Mouse (Mus musculus) heart, embryonic 11.5 days (tissue): ENCODE measurements around the gene Tanc1. TPM values are rescaled to one million over a fixed set of nuclear protein-coding genes. Genes with fewer than 3 reads are reported as not detected.

Experiments
- ATAC-seq: fragments of 200-750 bp; cut with Nextera tagmentation; replicated peaks from 2 replicates; pipeline ENCODE4 v1.8.0; 2017; ENCODE audit warnings: moderate library complexity; ENCODE audit not compliant: insufficient number of reproducible peaks, low FRiP score, low TSS enrichment
- H3K27ac ChIP-seq: fragments of 300-500 bp; sonication (generic); 2 replicates; pipeline ENCODE4 v1.5.1; 2014; ENCODE audit warnings: mild to moderate bottlenecking, low read depth, low read length
- H3K27me3 ChIP-seq: fragments of 300-500 bp; sonication (generic); 2 replicates; pipeline ENCODE4 v1.6.1; 2014; ENCODE audit warnings: mild to moderate bottlenecking, low read length, mixed read lengths; ENCODE audit not compliant: control insufficient read depth, insufficient read depth
- H3K36me3 ChIP-seq: fragments of 300-500 bp; sonication (generic); 2 replicates; pipeline ENCODE4 v1.6.1; 2014; ENCODE audit warnings: mild to moderate bottlenecking, low read length, moderate library complexity, mixed read lengths; ENCODE audit not compliant: control insufficient read depth, insufficient read depth
- H3K4me1 ChIP-seq: fragments of 300-500 bp; sonication (generic); 2 replicates; pipeline ENCODE4 v1.6.1; 2014; ENCODE audit warnings: low read length; ENCODE audit not compliant: control insufficient read depth, insufficient read depth
- H3K4me2 ChIP-seq: fragments of 300-500 bp; sonication (generic); 2 replicates; pipeline ENCODE4 v1.6.1; 2014; ENCODE audit warnings: mild to moderate bottlenecking, moderate library complexity
- H3K4me3 ChIP-seq: fragments of 300-500 bp; sonication (generic); 2 replicates; pipeline ENCODE4 v1.5.1; 2014; ENCODE audit warnings: low read depth, low read length
- H3K9ac ChIP-seq: fragments of 300-500 bp; sonication (generic); 2 replicates; pipeline ENCODE4 v1.6.1; 2014; ENCODE audit warnings: mild to moderate bottlenecking, low read depth, low read length, moderate library complexity
- H3K9me3 ChIP-seq: fragments of 300-500 bp; sonication (generic); replicated peaks from 2 replicates; pipeline ENCODE4 v1.6.1; 2016; ENCODE audit warnings: low read length; ENCODE audit not compliant: control insufficient read depth
- WGBS: fragments of 180-500 bp; shearing (Covaris S2); extraction: QIAGEN DNeasy Blood & Tissue Kit; methylation state at CpG from one replicate; pipeline ENCODE4 v1.1.7; 2014; ENCODE audit not compliant: insufficient replicate concordance; 5-methylcytosine and 5-hydroxymethylcytosine counted together
- polyA plus RNA-seq: library from polyadenylated mRNA; unstranded; fragments of >200 nt; fragmentation: Nextera tagmentation; extraction: Ambion mirVana; gene quantifications from 2 replicates; pipeline ENCODE4 v1.2.1, GENCODE M21; 2014

Gene Tanc1
- polyA plus RNA-seq, 1 experiment from 2014 or later, result 26.0 TPM

- no peaks in the 10 kb centered on the region for H3K36me3 ChIP-seq
- H3K4me2 ChIP-seq, result no peak overlapping the region
- H3K9ac ChIP-seq, result no peak overlapping the region
- H3K4me3 ChIP-seq, result no peak overlapping the region
- H3K4me1 ChIP-seq, result peaks cover 11% of the 10 kb centered on the region
- 68% methylated on average over 2 of the region's 2 CpGs for WGBS
- no peaks in the 10 kb centered on the region for H3K27me3 ChIP-seq
- H3K9me3 ChIP-seq, result no peaks in the 10 kb centered on the region
- ATAC-seq, result no peak
- H3K27ac ChIP-seq, result no peak overlapping the region
These were observed 10.9 kb upstream of the Tanc1 start for GRCm38 (mm10) chr2:59600980-59601379.

- Histone ChIP-seq H3K27ac (no peak overlapping the region), H3K36me3 (no peaks in the 10 kb centered on the region), H3K9ac (no peak overlapping the region), H3K4me1 (peaks cover 11% of the 10 kb centered on the region), H3K9me3 (no peaks in the 10 kb centered on the region), H3K4me2 (no peak overlapping the region), H3K27me3 (no peaks in the 10 kb centered on the region), H3K4me3 (no peak overlapping the region)
- 85% methylated on average over 8 of the region's 8 CpGs for WGBS
- no peak for ATAC-seq
These were observed 10.4 kb upstream of the Tanc1 start for GRCm38 (mm10) chr2:59601452-59601851.

- H3K9me3 ChIP-seq, result no peaks in the 10 kb centered on the region
- H3K27me3 ChIP-seq, result no peaks in the 10 kb centered on the region
- H3K4me1 ChIP-seq, result peaks cover 15% of the 10 kb centered on the region
- H3K4me2 ChIP-seq, result no peak overlapping the region
- no peak overlapping the region for H3K27ac ChIP-seq
- WGBS, result 45% methylated on average over 5 of the region's 5 CpGs
- H3K36me3 ChIP-seq, result no peaks in the 10 kb centered on the region
- ATAC-seq, result no peak
- no peak overlapping the region for H3K9ac ChIP-seq
- no peak overlapping the region for H3K4me3 ChIP-seq
These were observed 2.9 kb upstream of the Tanc1 start for GRCm38 (mm10) chr2:59608958-59609357.

DNA sequence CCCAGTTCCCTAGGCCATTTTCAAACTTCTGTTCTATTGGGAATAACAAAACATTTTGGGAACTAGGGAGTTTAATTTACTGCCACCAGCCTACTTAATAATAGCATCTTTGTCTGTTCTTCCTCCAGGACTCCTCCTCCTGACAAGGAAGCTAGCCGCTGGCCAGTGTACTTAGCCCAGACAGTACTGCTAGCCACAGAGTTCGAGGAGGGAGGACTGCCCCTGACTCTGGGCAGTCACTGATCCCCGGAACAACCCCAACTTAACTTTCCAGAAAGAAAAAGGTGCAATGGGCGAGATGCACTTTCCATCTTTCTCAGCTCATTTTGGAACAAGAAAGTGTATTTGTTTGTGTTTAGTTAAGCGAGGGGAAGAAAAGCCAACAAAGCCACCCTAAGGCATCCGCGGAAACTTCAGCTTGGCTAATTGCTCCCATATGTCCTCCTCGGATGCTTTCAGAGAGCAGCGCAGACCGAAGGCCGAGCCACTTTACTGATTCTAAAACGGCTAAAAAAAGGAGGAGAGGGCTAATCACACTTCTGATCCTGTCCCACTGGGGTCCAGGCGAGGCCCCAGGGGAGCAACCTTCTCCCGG lies 529 bp upstream of the Tanc1 start:
- Histone ChIP-seq H3K9me3 (no peaks in the 10 kb centered on the region), H3K27me3 (no peaks in the 10 kb centered on the region), H3K27ac (peak overlapping the region; percentile 97), H3K9ac (peak overlapping the region; percentile 97), H3K36me3 (no peaks in the 10 kb centered on the region), H3K4me3 (peak overlapping the region; percentile 93), H3K4me2 (peak overlapping the region; percentile 93), H3K4me1 (peaks cover 37% of the 10 kb centered on the region)
- no peak for ATAC-seq
- 1% methylated on average over 14 of the region's 14 CpGs for WGBS

DNA sequence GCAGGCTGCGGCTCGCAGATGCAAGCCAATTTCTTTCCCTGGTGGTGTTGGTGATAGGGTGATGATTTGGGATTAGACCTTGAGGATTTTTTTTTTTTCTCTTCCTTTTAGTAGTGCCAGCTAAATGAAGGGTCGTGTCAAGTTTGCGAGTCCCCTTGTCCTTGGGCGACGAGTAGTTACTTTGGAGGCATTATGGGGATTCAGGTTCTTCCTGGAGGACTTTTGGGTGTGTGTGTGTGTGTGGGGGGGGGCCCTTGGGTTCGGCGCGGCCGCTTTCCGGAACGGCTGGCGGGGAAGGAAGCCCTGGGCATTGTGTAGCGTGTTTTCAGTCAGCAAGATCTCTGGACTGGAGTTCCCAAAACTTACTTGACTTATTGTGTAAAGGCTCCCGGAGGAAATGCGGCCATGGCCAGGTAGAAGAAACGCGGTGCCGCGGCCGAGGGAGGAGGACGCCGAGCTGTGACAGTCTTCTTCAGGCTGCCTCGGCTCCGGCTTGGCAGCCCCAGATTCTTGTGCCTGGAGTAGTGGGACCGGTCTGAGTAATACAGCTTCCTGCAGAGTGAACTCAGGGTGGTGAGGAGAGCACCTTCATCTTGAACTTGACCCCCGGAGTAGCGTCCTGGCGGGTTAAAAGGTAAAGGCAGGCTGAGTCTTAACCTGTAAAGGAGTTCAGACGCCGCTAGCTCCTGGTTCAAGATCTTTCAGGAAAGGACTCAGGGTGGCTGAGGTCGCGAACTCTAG lies 1.1 kb downstream of the Tanc1 start:
- H3K36me3 ChIP-seq, result no peaks in the 10 kb centered on the region
- H3K4me3 ChIP-seq, result peak overlapping the region; percentile 93
- no peaks in the 10 kb centered on the region for H3K27me3 ChIP-seq
- peak overlapping the region; percentile 97 for H3K27ac ChIP-seq
- H3K4me1 ChIP-seq, result peaks cover 43% of the 10 kb centered on the region
- 0% methylated on average over 33 of the region's 33 CpGs for WGBS
- H3K4me2 ChIP-seq, result peak overlapping the region; percentile 93
- H3K9ac ChIP-seq, result peak overlapping the region; percentile 97
- no peaks in the 10 kb centered on the region for H3K9me3 ChIP-seq
- ATAC-seq, result no peak

- peak overlapping the region; percentile 93 for H3K4me3 ChIP-seq
- no peaks in the 10 kb centered on the region for H3K36me3 ChIP-seq
- ATAC-seq, result no peak
- H3K27ac ChIP-seq, result peak overlapping the region; percentile 97
- peaks cover 38% of the 10 kb centered on the region for H3K4me1 ChIP-seq
- H3K9ac ChIP-seq, result peak overlapping the region; percentile 97
- H3K4me2 ChIP-seq, result peak overlapping the region; percentile 93
- 14% methylated on average over 9 of the region's 9 CpGs for WGBS
- no peaks in the 10 kb centered on the region for H3K27me3 ChIP-seq
- no peaks in the 10 kb centered on the region for H3K9me3 ChIP-seq
These were observed 1.7 kb downstream of the Tanc1 start for GRCm38 (mm10) chr2:59613474-59614019.

DNA sequence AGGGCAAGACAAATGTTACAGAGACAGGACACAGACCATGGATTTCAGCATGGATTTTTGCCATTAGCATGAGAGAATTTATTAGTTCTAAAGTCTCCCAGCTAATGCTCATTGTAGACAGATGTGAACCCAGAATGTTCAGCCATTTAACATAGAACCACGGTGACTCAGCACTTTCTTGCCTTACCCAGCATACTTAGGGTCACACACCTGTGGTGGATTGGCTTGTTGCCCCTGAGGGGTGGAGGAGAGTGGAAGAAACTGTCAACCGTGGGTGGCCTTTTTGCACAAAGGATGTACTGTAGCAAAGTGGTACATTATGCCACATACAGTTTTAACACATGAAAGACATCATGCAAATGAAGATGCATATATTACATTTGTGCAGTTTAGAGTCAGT lies 5.0 kb downstream of the Tanc1 start:
- H3K4me2 ChIP-seq, result no peak overlapping the region
- H3K9ac ChIP-seq, result no peak overlapping the region
- ATAC-seq, result no peak
- 69% methylated on average over 2 of the region's 2 CpGs for WGBS
- peaks cover 36% of the 10 kb centered on the region for H3K4me1 ChIP-seq
- H3K27me3 ChIP-seq, result no peaks in the 10 kb centered on the region
- 0 out of 2 replicates have a peak overlapping the region, but pooled peaks have one; percentile 54 for H3K27ac ChIP-seq
- no peaks in the 10 kb centered on the region for H3K9me3 ChIP-seq
- H3K36me3 ChIP-seq, result peaks cover 3% of the 10 kb centered on the region; the same call in 1 of the 2 replicates
- no peak overlapping the region for H3K4me3 ChIP-seq

GRCm38 (mm10) chr2:59618996-59619395 lies 7.2 kb downstream of the Tanc1 start:
- Histone ChIP-seq H3K4me1 (peaks cover 45% of the 10 kb centered on the region), H3K27me3 (no peaks in the 10 kb centered on the region), H3K36me3 (peaks cover 3% of the 10 kb centered on the region; the same call in 1 of the 2 replicates), H3K27ac (no peak overlapping the region), H3K4me2 (no peak overlapping the region), H3K9me3 (no peaks in the 10 kb centered on the region), H3K9ac (no peak overlapping the region), H3K4me3 (no peak overlapping the region)
- no peak for ATAC-seq
- WGBS, result 86% methylated on average over 7 of the region's 7 CpGs
